Mouse (Mus musculus): ENCODE measurements around the gene Srebf1.
A peak's percentile ranks its signal among the peaks of the same experiment; 100 is the strongest.

The Srebf1 gene

GRCm38 (mm10) chr11:60178005-60178404 is 44.4 kb downstream of the Srebf1 start:
- DNase-seq (ENCODE audit: low spot score): no peak

- peak; percentile 41 for DNase-seq (ENCODE audit: low spot score)
Observed at GRCm38 (mm10) chr11:60176975-60177657, 45.3 kb downstream of the Srebf1 start.

GRCm38 (mm10) chr11:60176182-60176974 is 46.0 kb downstream of the Srebf1 start:
- peak; percentile 81 for DNase-seq (ENCODE audit: low spot score)

GRCm38 (mm10) chr11:60175371-60176181 is 46.8 kb downstream of the Srebf1 start:
- peak; percentile 72 for DNase-seq (ENCODE audit: low spot score)

GRCm38 (mm10) chr11:60173606-60174184 is 48.7 kb downstream of the Srebf1 start:
- no peak for DNase-seq (ENCODE audit: low spot score)

- no peak for DNase-seq (ENCODE audit: low spot score)
Observed at GRCm38 (mm10) chr11:60172074-60172473, 50.3 kb downstream of the Srebf1 start.

- DNase-seq (ENCODE audit: low spot score): peak; percentile 82
Observed at GRCm38 (mm10) chr11:60168780-60169179, 53.6 kb downstream of the Srebf1 start.

GRCm38 (mm10) chr11:60165076-60165475 is 57.3 kb downstream of the Srebf1 start:
- no peak for DNase-seq (ENCODE audit: low spot score)

- DNase-seq (ENCODE audit: low spot score): no peak
Observed at GRCm38 (mm10) chr11:60164450-60164849, 57.9 kb downstream of the Srebf1 start.

GRCm38 (mm10) chr11:60163362-60163761 is 59.0 kb downstream of the Srebf1 start:
- DNase-seq (ENCODE audit: low spot score): no peak

GRCm38 (mm10) chr11:60162547-60162946 is 59.8 kb downstream of the Srebf1 start:
- no peak for DNase-seq (ENCODE audit: low spot score)

- DNase-seq (ENCODE audit: low spot score): no peak
Observed at GRCm38 (mm10) chr11:60161146-60161874, 61.1 kb downstream of the Srebf1 start.

GRCm38 (mm10) chr11:60160454-60161114 is 61.8 kb downstream of the Srebf1 start:
- no peak for DNase-seq (ENCODE audit: low spot score)

GRCm38 (mm10) chr11:60159955-60160354 is 62.4 kb downstream of the Srebf1 start:
- DNase-seq (ENCODE audit: low spot score): no peak

GRCm38 (mm10) chr11:60158271-60158670 is 64.1 kb downstream of the Srebf1 start:
- no peak for DNase-seq (ENCODE audit: low spot score)

GRCm38 (mm10) chr11:60155690-60156089 is 66.7 kb downstream of the Srebf1 start:
- no peak for DNase-seq (ENCODE audit: low spot score)

GRCm38 (mm10) chr11:60153936-60154335 is 68.4 kb downstream of the Srebf1 start:
- no peak for DNase-seq (ENCODE audit: low spot score)

- no peak for DNase-seq (ENCODE audit: low spot score)
Observed at GRCm38 (mm10) chr11:60152339-60152738, 70.0 kb downstream of the Srebf1 start.

- DNase-seq (ENCODE audit: low spot score): no peak
Observed at GRCm38 (mm10) chr11:60150677-60151076, 71.7 kb downstream of the Srebf1 start.

Data from ovary, adult 18-20 months (tissue).